Mouse (Mus musculus): ENCODE measurements around the gene Nhlrc2.

Nhlrc2 gene

DNA sequence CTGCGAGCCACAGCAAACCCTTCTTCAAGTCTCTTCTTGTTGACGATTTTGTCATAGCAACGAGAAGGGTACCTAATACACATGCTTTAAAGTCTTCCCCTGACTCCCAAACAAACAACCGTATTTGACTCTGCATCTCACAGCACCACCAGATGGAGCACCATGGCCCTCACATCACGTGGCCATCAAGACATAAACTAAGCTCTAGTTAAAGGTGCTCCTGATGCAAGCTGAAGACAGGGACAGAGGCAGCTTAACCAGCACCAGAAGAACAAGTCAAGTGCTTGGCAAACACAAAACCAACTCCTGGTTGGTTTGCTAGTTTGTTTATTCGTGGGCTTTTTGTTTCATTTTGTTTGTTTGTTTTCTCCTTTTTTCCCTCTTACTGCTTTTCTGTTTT lies 17.3 kb downstream of the Nhlrc2 start:
- DNase-seq: peak; percentile 19

DNA sequence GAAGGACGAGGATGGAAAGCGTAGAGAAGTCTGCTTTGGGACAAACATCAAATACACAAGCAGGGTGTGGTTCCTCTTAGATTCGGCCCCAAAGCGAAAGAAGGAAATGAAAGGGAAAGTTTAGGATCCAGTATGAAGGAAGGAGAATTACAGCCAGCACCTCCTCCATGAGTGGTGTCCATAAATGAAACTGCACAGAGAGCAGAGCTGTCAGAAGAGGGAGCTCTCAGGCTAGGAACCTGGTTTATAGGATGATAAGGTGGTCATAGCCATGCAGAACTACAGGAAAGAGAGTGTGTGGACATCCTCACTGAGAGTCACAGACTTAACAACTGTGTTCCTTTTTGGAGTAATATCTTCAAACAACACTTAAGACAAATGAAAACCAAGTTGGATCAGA lies 18.0 kb downstream of the Nhlrc2 start:
- peak; percentile 52 for DNase-seq

DNA sequence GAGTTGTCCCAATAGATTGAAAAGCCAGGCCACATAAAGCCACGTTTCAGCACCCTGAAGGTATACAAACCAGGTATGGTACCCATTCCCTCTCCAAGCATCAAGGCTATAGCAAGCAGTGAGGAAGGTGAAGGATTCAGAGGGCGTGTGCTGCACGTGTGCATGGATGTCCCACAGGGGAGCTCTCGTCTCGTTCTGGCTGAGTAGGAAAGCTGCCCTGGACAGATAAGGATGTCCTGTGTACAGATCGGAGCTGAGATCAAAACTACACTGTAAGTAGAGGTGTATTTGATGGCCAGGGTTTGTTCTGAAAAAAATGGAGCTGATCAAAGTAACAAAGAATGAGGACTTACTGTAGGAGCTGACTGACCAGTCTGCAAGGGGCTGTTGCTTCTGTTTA lies 18.9 kb downstream of the Nhlrc2 start:
- DNase-seq: no peak

DNA sequence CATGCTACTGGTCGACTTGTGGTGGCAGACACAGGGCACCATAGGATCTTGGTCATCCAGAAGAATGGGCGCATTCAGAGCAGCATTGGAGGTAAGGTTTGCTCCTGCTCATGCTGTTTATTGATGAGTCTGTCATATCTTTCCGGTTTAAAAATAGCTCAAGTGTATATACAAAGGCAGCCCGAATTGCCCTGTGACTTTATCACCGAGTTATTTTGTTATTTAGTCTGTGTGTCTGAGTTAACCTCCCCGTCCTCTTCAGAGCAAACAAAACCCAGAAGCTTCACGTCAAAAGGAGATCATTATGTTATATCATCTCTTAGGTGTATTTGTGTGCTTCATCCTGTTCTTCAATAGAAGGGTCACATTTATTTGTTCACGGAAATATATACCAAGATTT lies 22.7 kb downstream of the Nhlrc2 start:
- DNase-seq: no peak

DNA sequence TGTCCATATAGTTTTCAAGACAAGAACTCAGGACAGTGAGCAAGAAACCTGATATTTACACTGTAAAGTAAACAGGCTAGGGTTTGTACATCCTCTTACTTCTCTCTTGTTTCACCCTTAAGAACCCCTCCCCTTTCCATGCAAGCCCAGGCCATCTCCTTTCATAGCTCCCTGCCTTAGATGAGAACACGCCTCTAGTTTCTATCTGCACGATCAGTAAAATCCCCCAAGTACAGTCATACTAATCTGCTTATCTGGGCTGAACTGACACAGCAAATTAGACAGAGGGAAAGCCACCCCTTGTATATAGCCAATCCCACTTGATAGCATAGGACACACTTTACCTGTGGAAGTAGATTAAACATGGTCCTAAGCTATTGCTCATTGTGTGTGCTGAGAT lies 23.2 kb downstream of the Nhlrc2 start:
- DNase-seq: no peak

DNA sequence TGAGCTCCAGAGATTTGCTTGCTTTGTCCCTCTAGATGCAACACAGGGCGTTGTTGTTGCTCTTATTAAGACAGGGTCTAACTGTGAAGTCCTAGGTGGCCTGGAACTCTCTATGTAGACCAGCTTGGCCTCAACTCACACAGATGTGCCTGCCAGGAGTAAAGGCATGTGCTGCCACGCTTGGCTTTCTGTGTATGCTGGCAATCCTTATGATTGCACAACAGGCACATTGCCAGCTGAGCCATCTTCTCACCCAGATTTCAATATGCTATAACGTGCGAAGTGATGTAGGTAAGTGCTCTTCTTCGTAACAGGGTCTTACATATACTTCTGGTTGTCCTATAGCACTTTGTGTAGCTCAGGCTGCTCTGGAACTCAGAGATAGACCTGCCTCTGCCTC lies 23.9 kb downstream of the Nhlrc2 start:
- no peak for DNase-seq

DNA sequence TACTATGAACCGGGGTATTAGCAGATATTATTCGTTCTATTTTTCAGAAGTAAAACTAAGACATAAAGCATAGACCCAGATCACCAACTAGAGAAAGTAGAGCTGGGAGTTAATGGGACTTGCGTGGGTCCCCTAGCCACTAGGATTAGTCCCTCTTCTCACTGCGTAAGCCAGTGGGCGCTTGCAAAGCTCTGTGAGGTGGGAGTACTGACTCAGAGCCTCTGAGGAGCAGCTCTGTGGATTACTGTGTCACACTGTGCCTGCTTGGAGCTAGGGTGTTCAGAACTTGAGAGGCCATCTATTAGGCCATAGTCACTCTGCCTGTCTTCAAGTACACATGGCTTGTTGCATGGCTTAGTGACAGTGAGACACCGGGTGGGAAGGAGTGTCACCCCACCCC lies 25.1 kb downstream of the Nhlrc2 start:
- no peak for DNase-seq

DNA sequence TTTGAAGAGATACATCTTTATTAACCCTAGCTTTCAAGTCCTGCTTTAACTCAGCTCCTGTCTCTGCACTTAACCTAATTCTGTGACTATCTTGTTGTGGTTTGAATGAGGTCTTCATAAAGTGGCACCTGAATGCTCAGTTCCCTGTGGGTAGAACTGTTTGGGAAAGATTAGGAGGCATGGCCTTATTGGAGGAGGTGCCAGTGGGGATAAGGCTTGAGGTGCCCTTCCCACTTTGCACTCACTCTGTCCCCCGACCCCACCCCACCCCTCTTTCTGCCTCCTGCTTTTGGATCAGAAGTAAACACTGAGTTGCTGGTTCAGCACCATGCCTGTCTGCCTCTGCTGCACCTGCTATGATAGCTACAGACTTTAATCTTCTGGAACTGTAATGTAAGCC lies 29.7 kb downstream of the Nhlrc2 start:
- no peak for DNase-seq

DNA sequence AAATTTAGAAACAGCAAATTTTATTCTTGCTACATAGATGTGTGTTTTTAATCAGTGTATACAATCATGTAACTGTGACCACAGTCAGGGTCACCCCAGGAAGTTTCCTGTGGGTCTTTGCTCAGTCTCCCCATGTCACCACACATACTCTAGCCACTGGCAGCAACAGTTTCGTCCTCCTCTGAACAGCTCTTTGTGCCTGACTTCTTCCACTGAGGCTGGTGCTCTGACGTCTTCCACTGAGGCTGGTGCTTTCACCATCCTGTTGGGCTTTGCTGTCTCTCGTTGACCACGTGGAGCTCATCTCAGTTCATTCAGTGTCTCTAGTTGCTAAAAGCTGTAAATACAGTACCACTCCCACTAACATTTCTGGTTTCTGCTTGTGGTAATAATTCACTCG lies 33.9 kb downstream of the Nhlrc2 start:
- DNase-seq: no peak

DNA sequence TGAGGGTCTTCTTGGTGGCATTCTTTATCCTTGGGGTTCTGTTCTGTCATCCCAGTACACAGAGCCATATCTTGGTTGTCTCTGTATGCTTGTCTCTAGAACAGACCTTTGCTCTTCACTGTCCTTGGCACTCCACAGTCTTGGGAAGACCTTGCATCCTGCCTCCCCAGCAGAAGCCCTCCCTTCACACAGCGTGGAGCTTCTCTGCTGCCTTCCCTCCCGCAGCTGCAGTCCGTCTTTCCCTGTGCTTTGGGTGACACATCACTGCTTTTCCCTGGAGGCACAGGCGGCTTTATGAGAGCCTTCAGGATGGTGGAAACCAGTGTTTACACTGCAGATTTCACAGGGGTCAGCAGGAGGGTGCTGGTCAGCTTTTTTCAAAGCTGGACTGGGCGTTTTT lies 35.7 kb downstream of the Nhlrc2 start:
- DNase-seq: no peak

DNA sequence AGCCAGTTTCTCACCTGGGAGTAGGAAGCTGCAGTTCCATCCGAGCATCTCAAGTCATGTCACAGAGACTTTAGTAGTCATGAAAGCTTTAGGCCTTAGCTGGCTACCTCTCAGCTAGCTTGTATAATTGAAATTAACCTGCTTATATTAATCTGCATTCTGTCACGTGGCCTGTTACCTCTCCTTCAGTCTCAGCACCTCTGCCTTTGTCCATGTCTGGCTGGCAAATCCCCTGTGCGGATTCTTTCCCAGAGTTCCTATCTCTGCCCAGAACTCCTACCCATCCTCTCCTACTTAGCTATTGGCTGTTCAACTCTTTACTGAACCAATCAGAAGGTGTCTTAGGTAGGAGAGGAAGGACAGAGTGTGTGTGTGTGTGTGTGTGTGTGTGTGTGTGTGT lies 36.2 kb downstream of the Nhlrc2 start:
- DNase-seq: no peak

DNA sequence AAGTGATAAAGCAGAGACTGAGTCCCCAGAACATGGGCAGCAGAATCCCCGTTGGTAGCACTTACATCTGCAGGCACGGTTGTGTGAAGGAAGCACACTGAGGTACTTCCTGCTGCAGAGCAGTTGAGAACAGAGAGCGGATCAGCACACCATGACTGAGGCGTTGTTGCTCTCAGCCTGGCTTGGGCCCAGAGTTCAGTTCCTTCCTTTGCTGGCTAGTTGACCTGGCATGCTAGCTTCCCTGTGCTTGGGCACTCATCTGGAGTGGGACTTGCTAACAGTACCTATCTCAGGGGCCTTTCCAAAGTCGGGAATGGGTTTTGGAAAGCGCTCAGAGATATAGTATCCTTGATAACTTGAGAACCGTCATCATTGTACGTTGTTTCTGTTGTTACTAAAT lies 38.3 kb downstream of the Nhlrc2 start:
- DNase-seq: no peak

DNA sequence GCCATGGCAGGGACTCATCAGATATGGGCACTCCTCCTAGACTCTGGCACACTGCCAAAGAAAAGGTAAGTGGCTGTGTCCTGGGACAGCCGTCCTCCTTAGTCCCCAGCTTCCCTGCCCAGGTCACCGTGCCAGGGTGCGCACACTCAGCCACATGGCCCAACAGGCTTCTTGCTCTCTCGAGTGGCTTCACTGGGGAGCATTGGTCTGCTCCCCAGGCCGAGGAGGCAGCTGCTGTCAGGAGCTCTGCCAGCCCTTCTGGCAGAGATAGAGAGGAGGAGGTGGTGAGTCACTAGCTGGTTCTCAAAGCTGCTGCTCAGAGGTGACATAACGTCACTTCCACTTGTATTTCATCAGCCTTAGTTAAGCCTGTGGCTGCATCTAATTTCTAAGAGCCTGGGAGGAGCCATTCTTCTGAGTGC lies 40.2 kb downstream of the Nhlrc2 start:
- no peak for DNase-seq

DNA sequence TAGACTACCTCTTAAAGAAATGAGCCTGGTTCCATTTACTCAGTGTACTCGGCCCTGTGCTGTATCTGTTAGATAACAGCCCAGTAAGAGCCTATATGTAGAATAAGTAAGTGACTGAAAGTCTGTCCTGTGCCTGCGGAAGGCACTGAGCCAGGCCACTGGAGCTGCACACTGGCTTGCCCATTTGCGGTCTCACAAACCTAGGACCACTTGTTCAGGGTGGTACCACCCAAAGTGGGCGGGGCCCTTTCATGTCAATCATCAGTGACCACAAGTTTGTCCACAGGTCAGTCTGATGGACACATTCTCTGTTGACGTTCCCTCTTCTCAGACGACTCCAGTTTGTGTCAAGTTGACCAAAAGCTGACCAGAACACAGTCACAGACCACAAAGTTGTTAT lies 40.9 kb downstream of the Nhlrc2 start:
- DNase-seq: no peak

DNA sequence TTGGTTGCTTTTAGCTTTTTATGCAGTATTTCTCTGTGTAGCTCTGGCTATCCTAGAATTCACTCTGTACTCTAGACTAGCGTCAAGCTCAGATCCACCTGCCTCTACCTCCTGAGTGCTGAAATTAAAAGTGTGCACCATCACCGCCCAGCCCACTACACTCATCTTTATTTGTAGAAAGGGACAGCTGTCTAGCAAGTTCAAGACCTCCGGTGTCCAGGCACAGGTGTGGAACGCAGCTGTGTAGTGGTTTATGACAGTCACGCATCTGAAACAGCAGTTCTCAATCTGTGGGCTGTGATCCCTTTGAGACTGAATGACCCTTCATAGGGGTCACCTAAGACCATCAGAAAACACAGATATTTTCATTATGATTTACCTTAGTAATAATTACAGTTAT lies 41.4 kb downstream of the Nhlrc2 start:
- no peak for DNase-seq

DNA sequence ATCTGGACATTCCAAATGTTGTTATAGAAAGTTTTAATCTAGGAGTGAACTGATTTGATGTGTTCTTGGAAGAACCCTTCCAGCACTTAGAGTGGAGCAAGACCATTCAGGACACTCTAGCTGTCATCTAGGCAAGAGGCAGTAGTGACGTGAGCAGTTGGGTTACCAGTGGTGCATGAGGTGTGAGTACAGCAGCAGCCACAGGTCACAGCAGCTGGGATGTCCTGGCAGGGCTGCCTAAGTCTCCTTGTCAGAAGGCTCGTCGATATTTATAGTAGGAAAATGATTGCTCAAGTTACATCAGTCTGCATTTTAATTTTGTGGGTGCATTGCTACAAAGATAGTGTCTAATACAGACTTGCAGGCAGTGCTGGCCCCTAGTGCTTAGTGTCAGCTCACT lies 42.2 kb downstream of the Nhlrc2 start:
- DNase-seq: no peak

DNA sequence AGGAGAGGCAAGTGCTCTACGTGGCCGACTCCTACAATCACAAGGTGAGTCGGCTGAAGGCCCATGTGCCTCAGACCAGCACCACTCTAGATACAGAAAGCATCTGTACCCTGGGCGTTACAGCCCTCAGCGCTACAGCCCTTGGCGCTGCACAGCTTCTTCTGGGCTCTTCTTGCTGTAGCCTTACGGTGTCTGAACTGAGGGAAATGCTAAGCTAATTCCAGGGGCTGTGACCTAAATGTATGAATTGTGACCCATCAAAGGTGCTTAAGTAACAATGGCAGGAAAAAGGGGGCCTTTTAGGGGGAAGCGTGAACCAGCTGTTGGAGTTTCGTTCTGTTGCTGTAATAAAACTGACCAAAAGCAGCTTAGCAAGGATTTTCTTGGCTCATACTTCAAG lies 44.4 kb downstream of the Nhlrc2 start:
- DNase-seq: no peak

DNA sequence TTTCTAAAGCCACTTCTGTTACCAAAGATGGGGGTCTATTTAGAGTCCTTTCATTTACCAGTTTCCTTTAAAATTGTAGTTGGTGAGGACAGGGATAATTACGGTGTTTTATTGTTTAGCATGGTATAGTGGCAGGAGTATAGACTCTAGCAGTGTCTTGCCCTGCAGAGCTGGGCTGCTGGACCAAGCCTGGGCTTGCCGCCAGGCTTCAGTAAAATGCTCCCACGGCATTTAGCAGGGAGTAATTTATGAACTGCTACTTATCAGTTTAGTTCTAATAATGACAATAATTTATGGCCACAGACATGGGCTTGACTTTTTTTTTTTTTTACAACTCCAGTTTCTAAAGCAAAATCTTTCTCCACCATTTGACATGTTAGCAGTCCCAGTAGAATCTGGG lies 51.9 kb downstream of the Nhlrc2 start:
- DNase-seq: no peak

DNA sequence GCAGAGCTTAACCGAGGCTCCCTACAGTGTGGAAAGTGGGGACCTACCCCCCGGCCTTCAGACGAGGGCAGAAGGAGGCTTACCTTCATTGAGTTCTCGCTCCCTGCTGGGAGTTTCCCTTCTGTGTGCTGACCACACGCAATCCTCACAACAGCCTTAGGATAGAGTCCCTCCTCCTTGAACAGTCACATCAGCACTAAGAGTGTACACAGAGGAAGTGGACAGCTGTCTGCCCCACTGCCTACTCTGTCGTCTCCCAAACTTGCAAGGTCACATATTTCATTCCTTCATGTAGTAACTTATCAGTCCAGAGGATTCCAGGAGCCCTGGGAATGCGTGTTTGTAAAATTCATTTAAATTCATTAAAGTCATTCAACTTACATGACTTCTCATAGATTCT lies 52.7 kb downstream of the Nhlrc2 start:
- DNase-seq: no peak

DNA sequence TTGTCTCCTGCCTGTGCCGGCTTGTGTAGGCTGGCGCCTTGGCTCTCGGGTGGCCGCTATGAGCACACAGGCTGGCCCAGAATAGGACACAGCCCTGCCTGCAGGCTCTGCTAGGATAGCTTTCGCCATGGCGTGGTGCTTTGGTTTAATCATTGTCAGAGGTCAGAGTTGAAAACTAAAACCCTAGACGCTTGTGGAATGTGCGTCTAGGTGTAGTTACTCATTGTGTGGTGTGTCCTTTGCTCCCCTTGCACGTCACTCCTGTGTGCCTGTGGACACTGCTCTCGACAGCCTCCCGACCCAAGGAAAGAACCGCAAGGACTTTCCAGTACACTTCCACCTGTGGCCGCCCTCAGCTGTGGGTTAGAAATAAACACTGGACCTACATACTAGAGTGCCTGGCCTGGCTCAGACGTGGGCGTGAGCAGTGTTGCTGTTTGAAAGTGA lies 53.9 kb downstream of the Nhlrc2 start:
- DNase-seq: peak; percentile 76

DNA sequence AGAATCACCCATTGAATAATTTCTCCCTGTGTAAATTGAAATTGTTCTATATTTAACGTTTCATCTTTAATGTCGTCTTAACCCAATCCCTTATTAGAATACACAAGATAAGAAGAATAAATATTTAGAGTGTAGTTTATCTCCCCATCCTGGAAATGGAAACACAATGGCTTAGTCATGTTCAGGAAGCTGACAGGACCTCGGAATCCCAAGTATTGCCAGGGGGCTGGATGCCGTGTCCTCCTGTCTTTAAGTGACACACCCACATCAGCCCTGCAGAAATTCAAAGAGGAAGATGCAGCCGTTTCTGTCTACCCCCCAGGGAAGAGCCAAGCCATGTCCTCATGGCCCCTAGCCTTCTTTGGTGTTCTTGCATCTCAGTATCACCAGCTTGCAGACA lies 60.9 kb downstream of the Nhlrc2 start:
- no peak for DNase-seq

DNA sequence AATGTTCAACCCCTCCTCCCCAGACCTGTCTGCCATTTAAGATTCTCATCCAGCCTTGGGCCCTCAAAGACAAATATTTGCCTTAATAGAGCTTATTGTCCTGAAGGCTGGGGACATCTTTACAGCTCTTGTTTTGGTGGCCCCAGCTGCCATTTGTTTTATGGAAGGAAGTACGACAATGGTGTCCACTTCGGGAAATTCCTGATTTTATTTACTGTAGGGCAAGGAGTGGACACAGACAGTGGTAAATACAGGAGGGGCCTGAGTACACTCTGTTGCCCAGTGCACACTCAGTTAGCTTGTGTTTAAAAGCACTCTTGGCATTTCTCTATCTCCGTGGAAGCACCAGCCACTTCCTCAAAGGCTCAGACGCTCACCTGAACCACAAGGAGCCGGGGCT lies 66.1 kb downstream of the Nhlrc2 start:
- DNase-seq: no peak

DNA sequence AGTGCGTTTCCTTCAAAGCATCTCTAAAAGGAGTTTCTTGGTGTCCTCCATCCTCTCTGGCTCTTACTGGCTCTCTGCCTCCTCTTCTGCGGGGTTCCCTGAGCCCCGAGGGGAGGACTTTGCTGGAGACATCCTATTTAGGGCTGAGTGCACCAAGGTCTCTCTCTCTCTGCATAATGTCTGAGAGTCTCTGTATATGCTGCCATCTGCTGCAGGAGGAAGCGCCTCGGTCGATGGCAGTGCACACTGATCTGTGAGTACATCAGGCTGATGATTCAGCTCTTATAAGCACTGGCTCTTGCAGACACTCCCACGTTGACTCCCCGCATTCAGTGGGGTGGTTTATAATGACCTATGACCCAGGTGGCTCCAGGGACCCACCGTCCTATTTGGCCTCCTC lies 70.8 kb downstream of the Nhlrc2 start:
- DNase-seq: no peak

DNA sequence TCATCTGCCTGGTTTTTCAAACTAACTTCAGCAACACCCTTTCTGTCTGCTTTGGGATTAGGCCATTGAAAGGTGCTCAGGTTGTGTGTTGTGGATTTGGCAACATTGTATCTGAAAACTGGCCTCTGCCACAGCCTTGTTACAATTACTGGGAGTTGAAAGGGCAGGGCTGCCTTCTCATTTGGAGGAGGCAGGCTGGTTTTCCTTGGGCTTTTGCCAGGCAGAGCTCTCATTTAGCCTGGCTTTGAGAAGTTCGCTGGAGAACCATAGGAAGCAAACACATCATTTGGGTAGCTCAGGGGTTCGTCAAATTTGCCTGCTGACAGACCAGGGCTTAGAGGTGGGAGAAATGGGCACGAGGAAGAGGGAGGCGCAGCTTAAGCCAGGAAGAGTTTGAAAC lies 71.5 kb downstream of the Nhlrc2 start:
- no peak for DNase-seq

DNA sequence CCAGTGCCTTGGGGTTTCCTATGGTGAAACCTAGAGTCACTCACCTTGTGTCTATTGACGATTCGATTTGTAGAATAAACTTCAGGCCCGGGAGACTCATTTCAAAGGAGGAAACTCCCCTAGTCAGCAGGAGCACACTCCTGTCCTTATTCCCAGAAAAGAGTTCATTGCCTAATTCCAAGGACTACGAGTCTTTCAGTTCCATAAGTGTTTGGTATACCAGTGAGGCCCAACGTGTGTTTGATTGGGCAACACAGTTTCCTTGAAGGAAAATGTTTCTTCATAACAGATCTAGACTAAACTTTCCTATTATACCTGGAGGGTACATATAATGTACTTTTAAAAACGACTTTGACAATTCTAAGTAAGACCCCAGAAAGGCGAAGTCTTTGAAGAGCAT lies 73.8 kb downstream of the Nhlrc2 start:
- DNase-seq: no peak

DNA sequence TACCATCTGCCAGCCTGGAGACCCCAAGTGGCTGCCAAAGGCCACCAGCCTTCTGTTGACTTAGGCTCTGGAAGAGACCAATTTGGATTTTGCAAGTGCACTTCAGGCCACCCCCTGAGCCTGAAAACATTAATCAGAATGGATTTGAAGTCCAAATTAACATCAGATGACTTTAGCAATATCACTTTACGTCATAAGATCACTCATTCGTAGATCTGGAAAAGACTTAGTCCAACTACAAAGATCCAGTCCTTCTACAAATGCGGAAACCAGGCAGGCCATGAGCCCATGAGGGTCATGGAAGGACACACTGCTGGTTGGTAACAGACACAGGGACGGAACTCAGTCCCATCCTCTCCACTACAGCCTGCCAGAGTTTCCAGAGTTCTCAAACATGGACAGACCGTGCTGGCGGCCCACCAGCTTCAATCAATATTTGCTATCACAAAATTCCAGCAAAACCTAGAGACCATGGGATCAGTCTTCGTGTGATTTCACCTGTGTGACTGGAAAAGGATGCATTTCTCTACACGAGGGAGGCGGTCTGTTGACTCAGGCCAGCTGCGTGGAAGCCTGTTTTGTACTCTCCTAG lies 79.9 kb downstream of the Nhlrc2 start:
- DNase-seq: no peak
